Mouse (Mus musculus): Measurements from ENCODE around the gene Zfp276. TPM values are rescaled to one million over a fixed set of nuclear protein-coding genes. Genes with fewer than 3 reads are reported as not detected.

Gene Zfp276
- total RNA-seq (2014; rRNA removed): 21.3 and 26.3 TPM in 2 replicates
- 17.7 and 24.5 TPM in 2 replicates for polyA plus RNA-seq (2012; rRNA removed)

GRCm38 (mm10) chr8:123254099-123254885 is at the start of gene Zfp276, which contains the start of gene Vps9d1:
TSS of gene Zfp276 (plus strand) at chr8:123254195.
TSS of gene Vps9d1 (minus strand) at chr8:123254348.
- peak within 1 kb of the TSS; percentile 99 for H3K4me3 ChIP-seq (ENCODE audit: insufficient read depth, low read depth, low read length)
- H3K9ac ChIP-seq (ENCODE audit: low read depth, low read length): peak within 1 kb of the TSS; percentile 99
- TF ChIP-seq POLR2A (IDR thresholded peaks at IDR 0.05; ENCODE audit: extremely low read depth, insufficient read depth, low read length) (peak; percentile 87), CTCF (IDR thresholded peaks at IDR 0.05; ENCODE audit: low read depth, low read length) (no peak)
- H3K27ac ChIP-seq (replicated peaks; ENCODE audit: insufficient read depth, low read depth, low read length): peak within 1 kb of the TSS; percentile 92
- peaks cover 10% of the 10 kb centered on the region for H3K4me1 ChIP-seq (ENCODE audit: control insufficient read depth, insufficient read depth, low read length)
- peak; percentile 70 for DNase-seq (ENCODE audit: extremely low read depth, low read depth, low spot score)
- peaks cover 22% of the 10 kb centered on the region; the same call in 1 of the 2 replicates for H3K79me2 ChIP-seq (ENCODE audit: control insufficient read depth, insufficient read depth, low read length)
- peaks cover 21% of the 10 kb centered on the region for H3K36me3 ChIP-seq (ENCODE audit: control insufficient read depth, insufficient read depth, low read length)
- WGBS: under 1% methylated on average over 99 of the region's 99 CpGs
- no peaks in the 10 kb centered on the region for H3K27me3 ChIP-seq (ENCODE audit: control insufficient read depth, insufficient read depth, low read length)

- peaks cover 5% of the 10 kb centered on the region; the same call in 1 of the 2 replicates for H3K36me3 ChIP-seq (ENCODE audit: control insufficient read depth, insufficient read depth, low read length)
- peaks cover 6% of the 10 kb centered on the region; the same call in 1 of the 2 replicates for H3K79me2 ChIP-seq (ENCODE audit: control insufficient read depth, insufficient read depth, low read length)
- peak overlapping the region; percentile 98 for H3K4me3 ChIP-seq (ENCODE audit: insufficient read depth, low read depth, low read length)
- TF ChIP-seq POLR2A (IDR thresholded peaks at IDR 0.05; ENCODE audit: extremely low read depth, insufficient read depth, low read length): no peak
- no peak for TF ChIP-seq CTCF (IDR thresholded peaks at IDR 0.05; ENCODE audit: low read depth, low read length)
- WGBS: 8% methylated on average over 10 of the region's 10 CpGs
- no peaks in the 10 kb centered on the region for H3K27me3 ChIP-seq (ENCODE audit: control insufficient read depth, insufficient read depth, low read length)
- peak overlapping the region; percentile 91 for H3K9ac ChIP-seq (ENCODE audit: low read depth, low read length)
- peak; percentile 36 for DNase-seq (ENCODE audit: extremely low read depth, low read depth, low spot score)
- H3K4me1 ChIP-seq (ENCODE audit: control insufficient read depth, insufficient read depth, low read length): peaks cover 5% of the 10 kb centered on the region; the same call in 1 of the 2 replicates
- peak overlapping the region; percentile 71; the same call in 1 of the 2 replicates for H3K27ac ChIP-seq (replicated peaks; ENCODE audit: insufficient read depth, low read depth, low read length)
Observed at GRCm38 (mm10) chr8:123211876-123212275, 42.1 kb upstream of the Zfp276 start.

GRCm38 (mm10) chr8:123212321-123213117 is 41.5 kb upstream of the Zfp276 start, which contains the start of the genes Chmp1a and Spata33:
TSS of gene Chmp1a (minus strand) at chr8:123212763.
TSS of gene Spata33 (plus strand) at chr8:123212832.
- peaks cover 5% of the 10 kb centered on the region; the same call in 1 of the 2 replicates for H3K36me3 ChIP-seq (ENCODE audit: control insufficient read depth, insufficient read depth, low read length)
- DNase-seq (ENCODE audit: extremely low read depth, low read depth, low spot score): peak; percentile 88
- TF ChIP-seq CTCF (IDR thresholded peaks at IDR 0.05; ENCODE audit: low read depth, low read length) (peak; percentile 77), POLR2A (IDR thresholded peaks at IDR 0.05; ENCODE audit: extremely low read depth, insufficient read depth, low read length) (peak; percentile 64; the same call in 1 of the 2 replicates)
- peaks cover 5% of the 10 kb centered on the region; the same call in 1 of the 2 replicates for H3K4me1 ChIP-seq (ENCODE audit: control insufficient read depth, insufficient read depth, low read length)
- under 1% methylated on average over 76 of the region's 76 CpGs for WGBS
- H3K27ac ChIP-seq (replicated peaks; ENCODE audit: insufficient read depth, low read depth, low read length): peak within 1 kb of the TSS; percentile 71
- peaks cover 6% of the 10 kb centered on the region; the same call in 1 of the 2 replicates for H3K79me2 ChIP-seq (ENCODE audit: control insufficient read depth, insufficient read depth, low read length)
- no peaks in the 10 kb centered on the region for H3K27me3 ChIP-seq (ENCODE audit: control insufficient read depth, insufficient read depth, low read length)
- H3K9ac ChIP-seq (ENCODE audit: low read depth, low read length): peak within 1 kb of the TSS; percentile 91
- peak within 1 kb of the TSS; percentile 98 for H3K4me3 ChIP-seq (ENCODE audit: insufficient read depth, low read depth, low read length)

GRCm38 (mm10) chr8:123213118-123213772 is 40.8 kb upstream of the Zfp276 start:
- WGBS: 28% methylated on average over 22 of the region's 22 CpGs
- no peaks in the 10 kb centered on the region for H3K27me3 ChIP-seq (ENCODE audit: control insufficient read depth, insufficient read depth, low read length)
- peak overlapping the region; percentile 53 for H3K9ac ChIP-seq (ENCODE audit: low read depth, low read length)
- peaks cover 6% of the 10 kb centered on the region; the same call in 1 of the 2 replicates for H3K79me2 ChIP-seq (ENCODE audit: control insufficient read depth, insufficient read depth, low read length)
- TF ChIP-seq CTCF (IDR thresholded peaks at IDR 0.05; ENCODE audit: low read depth, low read length): no peak
- no peak for TF ChIP-seq POLR2A (IDR thresholded peaks at IDR 0.05; ENCODE audit: extremely low read depth, insufficient read depth, low read length)
- peaks cover 5% of the 10 kb centered on the region; the same call in 1 of the 2 replicates for H3K4me1 ChIP-seq (ENCODE audit: control insufficient read depth, insufficient read depth, low read length)
- no peak for DNase-seq (ENCODE audit: extremely low read depth, low read depth, low spot score)
- peak overlapping the region; percentile 9; the same call in 1 of the 2 replicates for H3K27ac ChIP-seq (replicated peaks; ENCODE audit: insufficient read depth, low read depth, low read length)
- H3K36me3 ChIP-seq (ENCODE audit: control insufficient read depth, insufficient read depth, low read length): peaks cover 3% of the 10 kb centered on the region; the same call in 1 of the 2 replicates
- H3K4me3 ChIP-seq (ENCODE audit: insufficient read depth, low read depth, low read length): peak overlapping the region; percentile 98

GRCm38 (mm10) chr8:123215430-123215829 is 38.6 kb upstream of the Zfp276 start:
- TF ChIP-seq POLR2A (IDR thresholded peaks at IDR 0.05; ENCODE audit: extremely low read depth, insufficient read depth, low read length) (no peak), CTCF (IDR thresholded peaks at IDR 0.05; ENCODE audit: low read depth, low read length) (no peak)

More at GRCm38 (mm10) chr8:123215430-123215829, 38.6 kb upstream of the Zfp276 start:
- H3K79me2 ChIP-seq (ENCODE audit: control insufficient read depth, insufficient read depth, low read length): peaks cover 6% of the 10 kb centered on the region; the same call in 1 of the 2 replicates
- no peak for DNase-seq (ENCODE audit: extremely low read depth, low read depth, low spot score)
- H3K36me3 ChIP-seq (ENCODE audit: control insufficient read depth, insufficient read depth, low read length): no peaks in the 10 kb centered on the region
- no peak overlapping the region for H3K27ac ChIP-seq (replicated peaks; ENCODE audit: insufficient read depth, low read depth, low read length)
- H3K27me3 ChIP-seq (ENCODE audit: control insufficient read depth, insufficient read depth, low read length): no peaks in the 10 kb centered on the region
- no peak overlapping the region for H3K4me3 ChIP-seq (ENCODE audit: insufficient read depth, low read depth, low read length)
- WGBS: 81% methylated on average over 3 of the region's 3 CpGs
- H3K9ac ChIP-seq (ENCODE audit: low read depth, low read length): no peak overlapping the region
- peaks cover 5% of the 10 kb centered on the region; the same call in 1 of the 2 replicates for H3K4me1 ChIP-seq (ENCODE audit: control insufficient read depth, insufficient read depth, low read length)
